Mouse (Mus musculus) right cerebral cortex, postnatal 14 days (tissue): ENCODE measurements around the gene Carns1.

ENCODE experiments used
- DNase-seq: peaks from one replicate; pipeline ENCODE4 v3.0.0; 2022

Gene Carns1

GRCm38 (mm10) chr19:4201291-4201909 lies 26.1 kb upstream of the Carns1 start, which contains the start of gene Rad9a:
Gene Rad9a (minus strand): TSS chr19:4201662.
- DNase-seq = peak; percentile 95

DNA sequence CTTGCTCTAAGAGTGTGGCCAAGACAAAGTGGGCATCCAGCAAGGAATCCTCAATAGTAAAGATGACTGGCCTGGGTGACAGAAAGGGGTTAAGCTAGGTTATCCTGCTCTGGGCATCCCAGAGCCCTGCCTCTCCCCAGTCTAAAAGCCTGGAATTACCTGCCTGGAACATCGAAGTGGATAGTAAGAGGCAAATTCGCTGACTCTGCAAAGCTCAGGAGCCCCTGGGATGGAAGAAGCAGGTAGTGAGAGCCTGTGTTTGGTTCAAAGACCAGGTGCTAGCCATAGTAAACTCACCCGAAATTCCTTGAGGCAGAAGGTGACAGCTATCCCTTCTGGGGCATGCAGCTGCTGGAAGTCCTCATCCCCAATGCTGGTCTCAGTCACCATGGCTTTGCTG lies 21.9 kb upstream of the Carns1 start:
- no peak for DNase-seq

GRCm38 (mm10) chr19:4196548-4196947 lies 21.3 kb upstream of the Carns1 start:
- DNase-seq = no peak

GRCm38 (mm10) chr19:4196048-4196447 lies 20.8 kb upstream of the Carns1 start:
- no peak for DNase-seq

GRCm38 (mm10) chr19:4194776-4195650 lies 19.7 kb upstream of the Carns1 start:
- no peak for DNase-seq

DNA sequence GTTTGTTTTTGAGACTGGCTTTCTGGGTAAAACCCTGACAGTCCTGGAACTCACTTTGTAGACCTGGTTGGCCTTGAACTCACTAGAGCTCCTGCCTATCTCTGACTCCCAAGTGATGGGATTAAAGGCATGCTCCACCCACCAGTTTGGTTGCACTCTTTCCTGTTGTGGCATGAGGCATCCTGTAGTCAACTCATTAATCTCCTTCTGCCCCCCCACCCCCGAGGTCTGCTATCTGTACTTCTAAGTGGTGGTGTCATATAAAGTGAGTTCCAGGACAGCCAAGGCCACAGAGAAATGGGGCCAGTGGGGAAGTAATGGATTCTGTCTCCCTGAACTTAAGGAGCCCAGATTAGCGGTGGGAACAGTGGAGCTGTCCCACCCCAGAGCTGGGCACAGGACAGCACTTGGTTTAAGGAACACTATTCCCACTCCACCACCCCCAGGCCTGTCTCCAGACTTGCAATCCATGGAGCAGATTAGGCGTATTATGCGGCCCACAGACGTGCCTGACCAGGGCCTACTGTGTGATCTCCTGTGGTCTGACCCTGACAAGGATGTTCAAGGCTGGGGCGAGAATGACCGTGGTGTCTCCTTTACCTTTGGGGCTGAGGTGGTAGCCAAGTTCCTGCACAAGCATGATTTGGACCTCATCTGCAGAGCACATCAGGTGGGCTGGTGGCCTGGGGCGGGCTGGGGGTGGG lies 18.9 kb upstream of the Carns1 start:
- no peak for DNase-seq

GRCm38 (mm10) chr19:4193129-4193528 lies 17.9 kb upstream of the Carns1 start:
- no peak for DNase-seq

- DNase-seq = no peak
Observed at GRCm38 (mm10) chr19:4192251-4192985, 17.1 kb upstream of the Carns1 start.

DNA sequence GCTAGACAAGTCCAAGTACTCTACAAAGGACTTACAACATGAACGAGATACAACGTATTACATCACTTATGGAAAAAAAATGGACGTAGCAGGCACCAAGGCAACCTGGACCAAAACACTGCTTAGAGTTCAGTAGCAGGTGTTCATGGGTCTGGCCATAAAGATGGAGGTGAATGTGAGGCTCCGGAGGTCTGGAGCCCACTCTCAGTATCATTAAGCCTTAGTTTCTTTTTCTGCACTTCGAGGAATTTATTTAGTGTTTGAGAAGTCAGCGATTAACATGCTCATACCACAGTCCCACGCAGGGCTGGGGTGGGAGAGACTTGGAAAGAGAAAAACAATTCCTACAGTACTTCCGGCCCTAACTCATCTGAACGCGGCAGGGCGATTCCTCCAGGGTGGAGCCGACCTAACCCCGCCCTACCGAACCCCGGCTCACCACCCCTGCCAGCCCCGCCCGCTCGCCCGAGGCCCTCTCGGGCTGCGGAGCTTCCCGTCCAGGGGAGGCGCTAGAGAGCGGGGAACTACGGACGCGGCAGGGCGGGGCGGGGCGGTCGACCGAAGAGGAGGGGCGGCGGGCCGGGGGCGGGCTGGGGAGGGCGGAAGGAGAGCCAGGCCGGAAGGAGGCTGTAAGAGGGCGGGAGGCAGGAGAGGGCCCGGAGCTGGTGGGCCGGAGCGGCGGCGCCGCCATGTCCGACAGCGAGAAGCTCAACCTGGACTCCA lies 16.4 kb upstream of the Carns1 start, which contains the start of gene Ppp1ca:
TSS of gene Ppp1ca (plus strand) at position 538 of the 723 bp plus-strand sequence.
- peak; percentile 97 for DNase-seq

- no peak for DNase-seq
Observed at GRCm38 (mm10) chr19:4190831-4191334, 15.6 kb upstream of the Carns1 start, which contains the start of gene Tbc1d10c. Gene Tbc1d10c (minus strand): TSS chr19:4191284.

GRCm38 (mm10) chr19:4189051-4189620 lies 13.9 kb upstream of the Carns1 start:
- DNase-seq = no peak

GRCm38 (mm10) chr19:4187303-4187702 lies 12.0 kb upstream of the Carns1 start:
- DNase-seq = no peak

DNA sequence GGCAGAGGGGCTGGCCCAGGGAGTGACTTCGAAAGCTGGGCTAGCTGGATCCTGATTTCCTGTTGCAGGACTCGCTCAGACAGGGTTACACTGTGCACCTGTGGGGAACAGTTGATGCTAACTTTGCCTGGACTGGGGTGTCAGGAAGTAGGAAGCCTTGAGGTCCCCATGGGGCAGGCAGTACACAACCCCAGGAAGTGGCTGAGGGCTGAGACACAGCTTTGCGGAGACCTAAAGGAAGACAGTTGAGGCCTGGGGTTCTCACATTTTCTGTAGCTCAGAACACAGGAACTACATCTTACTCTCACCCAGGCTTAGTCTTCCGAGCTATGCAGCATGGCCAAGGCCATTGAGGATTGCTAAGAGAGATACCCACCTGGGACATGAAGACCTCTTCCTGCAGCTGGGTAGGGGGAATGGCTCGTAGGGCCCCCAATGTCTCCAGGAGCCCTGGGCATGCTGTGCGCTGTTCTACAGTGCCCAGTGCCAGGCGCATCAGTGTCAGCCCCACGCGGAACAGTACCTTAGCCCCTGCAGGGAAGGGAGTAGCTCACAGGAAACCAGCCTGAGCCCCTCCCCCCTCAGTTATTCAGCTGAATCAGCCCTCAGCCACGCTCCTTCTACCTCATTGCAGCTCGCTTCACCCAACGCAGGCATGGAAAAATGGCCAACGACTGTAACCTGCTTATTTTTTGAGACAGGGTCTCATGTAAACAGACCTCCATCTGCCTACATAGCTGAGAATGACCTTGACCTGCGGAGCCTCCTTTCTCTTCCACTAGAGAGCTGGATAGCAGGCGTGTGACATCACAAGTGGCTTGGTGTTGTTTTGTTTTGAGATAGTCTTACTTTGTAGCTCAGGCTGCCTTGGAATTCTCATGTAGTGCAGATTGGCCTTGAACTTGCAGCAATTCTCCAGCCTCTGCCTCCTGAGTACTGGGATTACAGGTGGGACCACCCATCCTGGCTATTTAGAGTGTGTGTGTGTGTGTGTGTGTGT lies 10.0 kb upstream of the Carns1 start:
- no peak for DNase-seq

DNA sequence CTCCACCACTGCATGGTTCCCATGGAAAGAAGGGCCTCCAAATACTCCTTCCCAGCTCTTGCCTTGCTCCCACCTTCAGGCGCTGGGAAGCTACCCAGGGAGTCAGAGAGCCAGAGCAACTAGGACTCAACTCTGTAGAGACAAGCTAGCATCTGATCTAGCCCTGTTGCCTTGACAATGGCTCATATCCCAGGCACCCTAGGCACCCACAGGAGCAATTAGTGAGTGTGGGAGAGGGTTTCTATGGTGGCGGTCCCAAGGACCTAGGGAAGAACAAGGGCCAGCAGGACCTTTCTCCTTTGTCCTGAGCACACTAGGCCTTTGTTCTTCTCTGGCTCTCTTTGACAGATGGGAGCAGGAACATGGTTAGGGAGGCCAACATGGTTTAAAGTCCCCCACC lies 8.4 kb upstream of the Carns1 start:
- DNase-seq = no peak

GRCm38 (mm10) chr19:4181892-4182291 lies 6.6 kb upstream of the Carns1 start:
- peak; percentile 77 for DNase-seq

DNA sequence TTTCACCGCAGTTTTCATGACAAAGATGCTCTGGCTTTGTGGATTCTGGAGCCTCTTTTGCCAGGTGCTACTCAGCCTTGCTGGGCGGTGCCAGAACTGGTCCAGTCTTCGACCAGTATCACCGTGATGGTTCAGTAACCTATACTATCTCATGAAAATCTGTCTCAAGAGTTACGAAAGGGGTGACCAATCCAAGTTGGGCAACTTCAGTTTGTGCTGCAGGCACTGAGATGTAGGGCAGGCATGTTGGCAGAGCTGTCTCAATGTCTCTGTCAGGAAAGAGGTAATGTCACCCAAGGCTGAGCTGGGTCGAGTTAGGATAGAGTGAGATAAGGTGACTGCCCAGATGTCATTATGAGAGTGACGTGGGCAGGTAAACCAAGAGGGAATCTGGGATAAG lies 5.1 kb upstream of the Carns1 start:
- no peak for DNase-seq

GRCm38 (mm10) chr19:4172925-4173324 lies 2.4 kb downstream of the Carns1 start:
- no peak for DNase-seq

DNA sequence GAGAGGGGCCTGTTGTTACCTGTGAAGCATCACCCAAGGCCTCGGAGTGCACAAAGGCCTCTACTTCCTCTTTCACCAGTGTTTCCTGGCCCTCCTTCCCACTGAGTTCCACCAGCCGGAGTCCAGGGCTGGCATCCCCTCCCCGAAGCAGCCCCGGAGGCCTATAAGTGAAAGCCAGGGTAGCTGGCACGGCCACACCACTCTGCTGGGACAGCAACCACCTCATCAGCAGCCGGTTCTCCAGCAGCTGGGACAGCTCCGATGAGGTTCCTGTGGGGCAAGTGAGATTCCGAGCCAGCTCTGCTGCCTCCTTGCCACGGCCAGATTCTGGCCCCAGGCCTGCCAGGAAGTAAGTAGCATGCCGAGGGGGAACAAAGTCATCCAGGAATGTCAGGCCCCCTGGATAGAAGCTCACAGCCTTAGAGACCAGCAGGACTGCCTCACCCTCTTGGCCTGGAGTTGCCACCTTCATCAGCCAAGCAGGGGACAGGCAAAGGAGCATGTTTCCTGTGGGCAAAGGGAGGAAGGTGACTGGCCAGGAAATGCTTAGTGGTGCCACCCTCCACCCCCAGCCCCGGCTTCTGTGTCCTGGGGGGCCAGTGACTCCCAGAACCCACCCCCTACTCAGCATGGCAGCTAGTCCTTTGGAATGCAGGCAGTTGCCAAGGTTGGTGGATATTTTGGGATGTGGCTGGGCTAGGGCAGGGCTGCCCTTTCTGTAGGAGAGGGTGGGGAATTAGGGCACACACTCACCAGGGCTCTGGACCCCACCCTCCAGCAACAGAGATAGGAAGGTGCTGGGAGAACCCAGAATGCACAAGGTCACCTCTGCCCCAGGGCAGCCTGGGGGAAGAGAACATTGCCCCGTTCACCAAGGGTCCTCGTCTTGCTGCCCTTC lies 3.6 kb downstream of the Carns1 start:
- DNase-seq = no peak
